Mouse (Mus musculus): ENCODE measurements at regions not wholly inside any gene's neighbourhood (a gene's known extent, or its start where the extent isn't known, plus 50 kb on each side); places are given as distances from the start of the nearest gene placed in this dataset.
A peak's percentile ranks its signal among the peaks of the same experiment; 100 is the strongest.

DNA sequence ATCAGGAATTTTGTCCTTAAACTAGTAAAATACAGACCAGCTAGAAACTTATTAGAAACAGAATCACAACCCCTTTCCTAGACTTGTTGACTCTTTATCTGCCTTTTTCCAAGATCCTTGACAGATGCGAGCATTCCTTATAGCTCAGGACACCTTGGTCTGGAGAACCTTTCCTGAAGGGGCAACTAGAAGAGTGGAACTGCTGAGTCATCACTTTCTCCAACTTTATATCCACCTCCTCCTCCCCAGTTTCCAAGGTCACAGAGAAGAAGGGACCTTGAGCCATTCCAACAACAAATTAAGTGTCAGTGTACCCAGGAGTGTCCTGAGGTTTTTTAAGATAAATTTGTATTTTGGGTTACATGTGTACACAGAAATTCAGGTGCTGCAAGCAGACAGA is 111.5 kb upstream of the Aco1 start:
- Histone ChIP-seq H3K36me3 (no peaks in the 10 kb centered on the region), H3K9ac (replicated peaks) (no peak overlapping the region), H3K27me3 (no peaks in the 10 kb centered on the region), H3K4me3 (no peak overlapping the region), H3K27ac (replicated peaks) (no peak overlapping the region), H3K9me3 (no peaks in the 10 kb centered on the region), H3K4me1 (no peaks in the 10 kb centered on the region), H3K4me2 (replicated peaks) (no peak overlapping the region)
- 95% methylated on average over 1 of the region's 1 CpGs for WGBS
- ATAC-seq (replicated peaks): no peak

DNA sequence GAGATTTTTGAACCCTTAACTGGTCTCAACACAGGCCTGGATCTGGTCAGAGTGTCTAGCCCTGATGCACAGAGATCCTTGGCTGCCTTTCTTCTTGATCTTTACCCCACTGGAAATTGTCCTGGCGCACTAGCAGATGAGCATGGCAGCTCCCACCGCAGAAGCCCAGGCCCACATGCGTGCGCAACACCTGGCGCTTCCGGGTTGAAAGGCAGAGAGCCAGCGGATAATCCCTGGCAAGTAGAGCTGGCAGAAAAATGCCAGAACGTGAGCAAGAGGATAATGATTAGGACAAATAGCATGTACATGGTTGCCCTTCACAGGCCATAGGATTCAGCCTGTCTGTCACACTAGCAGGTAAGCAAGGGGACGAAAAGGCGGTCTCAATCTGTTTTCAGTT is 95.0 kb upstream of the Aco1 start:
- 89% methylated on average over 10 of the region's 10 CpGs for WGBS
- ATAC-seq (replicated peaks): no peak

DNA sequence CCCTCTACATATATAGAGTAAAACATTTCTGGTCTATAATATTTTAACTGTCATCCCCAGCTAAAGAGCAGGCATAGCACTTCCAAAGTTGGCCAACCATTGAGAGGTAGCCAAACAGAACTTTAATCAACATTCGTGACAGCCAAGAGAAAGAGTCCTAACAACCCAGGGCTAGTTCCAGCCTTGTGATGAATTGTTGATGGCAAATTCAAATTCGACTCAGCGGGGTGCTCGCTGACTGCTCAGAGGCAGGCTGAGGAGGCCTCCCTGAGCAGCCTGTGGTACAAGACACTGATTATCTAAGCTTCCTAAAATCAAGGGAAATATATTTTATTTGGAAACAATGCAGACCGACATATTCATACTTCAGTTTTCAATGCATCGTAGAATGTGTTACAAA is 93.8 kb upstream of the Aco1 start:
- Histone ChIP-seq H3K4me3 (no peak overlapping the region), H3K27ac (replicated peaks) (no peak overlapping the region), H3K9ac (replicated peaks) (no peak overlapping the region), H3K27me3 (no peaks in the 10 kb centered on the region), H3K36me3 (no peaks in the 10 kb centered on the region), H3K9me3 (no peaks in the 10 kb centered on the region), H3K4me2 (replicated peaks) (no peak overlapping the region), H3K4me1 (0 out of 2 replicates have a peak, but pooled peaks cover 4% of the 10 kb centered on the region)
- 71% methylated on average over 6 of the region's 6 CpGs for WGBS
- ATAC-seq (replicated peaks): no peak

More for the DNA sequence above, 95.0 kb upstream of the Aco1 start:
- Histone ChIP-seq H3K27me3 (no peaks in the 10 kb centered on the region), H3K9me3 (no peaks in the 10 kb centered on the region), H3K4me3 (no peak overlapping the region), H3K4me1 (0 out of 2 replicates have a peak, but pooled peaks cover 4% of the 10 kb centered on the region), H3K4me2 (replicated peaks) (no peak overlapping the region), H3K36me3 (no peaks in the 10 kb centered on the region), H3K9ac (replicated peaks) (no peak overlapping the region), H3K27ac (replicated peaks) (no peak overlapping the region)

DNA sequence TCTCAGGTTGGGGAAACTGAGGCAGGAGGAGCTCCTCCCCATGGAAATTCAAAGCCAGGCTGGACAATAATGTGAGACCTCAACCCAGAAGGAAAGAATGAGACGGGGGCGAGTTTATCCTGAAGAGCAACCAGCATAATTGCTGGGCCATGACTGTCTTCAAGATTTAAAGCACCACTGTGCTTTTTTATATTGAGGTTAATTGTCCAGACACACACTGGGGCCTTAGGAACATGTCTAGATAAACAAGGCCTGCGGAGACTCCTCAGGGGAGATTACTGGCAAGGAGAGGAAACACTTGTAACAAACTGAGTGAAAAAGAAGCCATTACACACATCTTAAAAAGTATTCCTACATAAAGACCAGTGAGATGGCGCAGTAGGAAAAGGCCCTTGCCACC is 91.0 kb upstream of the Aco1 start:
- H3K4me1 ChIP-seq: 0 out of 2 replicates have a peak, but pooled peaks cover 4% of the 10 kb centered on the region
- no peaks in the 10 kb centered on the region for H3K27me3 ChIP-seq
- H3K9ac ChIP-seq (replicated peaks): no peak overlapping the region
- no peaks in the 10 kb centered on the region for H3K36me3 ChIP-seq
- H3K4me3 ChIP-seq: no peak overlapping the region
- H3K9me3 ChIP-seq: no peaks in the 10 kb centered on the region
- H3K27ac ChIP-seq (replicated peaks): no peak overlapping the region
- no peak overlapping the region for H3K4me2 ChIP-seq (replicated peaks)
- 89% methylated on average over 4 of the region's 4 CpGs for WGBS
- no peak for ATAC-seq (replicated peaks)

DNA sequence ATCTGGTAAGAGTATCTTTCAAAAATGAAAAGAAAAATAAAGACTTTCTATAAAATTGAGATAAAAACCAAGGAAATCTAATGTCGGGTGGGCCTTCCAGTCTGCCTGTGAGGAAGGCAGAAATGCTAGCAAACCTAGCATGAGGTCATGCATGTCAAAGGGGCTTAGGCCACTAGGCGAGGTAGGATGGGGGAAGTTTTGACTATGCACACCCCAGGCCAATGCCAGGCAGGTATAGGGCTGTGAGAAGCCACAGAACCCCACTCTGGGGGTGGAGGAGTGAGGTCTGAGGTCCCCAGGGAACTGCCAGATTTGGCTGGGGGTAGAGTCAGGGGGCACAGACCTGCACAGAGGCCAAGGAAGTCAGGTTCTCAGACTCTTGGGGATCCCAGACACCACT is 89.5 kb upstream of the Aco1 start:
- H3K4me3 ChIP-seq: no peak overlapping the region
- no peak overlapping the region for H3K27ac ChIP-seq (replicated peaks)
- H3K4me1 ChIP-seq: 0 out of 2 replicates have a peak, but pooled peaks cover 4% of the 10 kb centered on the region
- H3K9me3 ChIP-seq: no peaks in the 10 kb centered on the region
- 83% methylated on average over 2 of the region's 2 CpGs for WGBS
- H3K4me2 ChIP-seq (replicated peaks): no peak overlapping the region
- no peaks in the 10 kb centered on the region for H3K36me3 ChIP-seq
- no peak overlapping the region for H3K9ac ChIP-seq (replicated peaks)
- no peaks in the 10 kb centered on the region for H3K27me3 ChIP-seq
- no peak for ATAC-seq (replicated peaks)

DNA sequence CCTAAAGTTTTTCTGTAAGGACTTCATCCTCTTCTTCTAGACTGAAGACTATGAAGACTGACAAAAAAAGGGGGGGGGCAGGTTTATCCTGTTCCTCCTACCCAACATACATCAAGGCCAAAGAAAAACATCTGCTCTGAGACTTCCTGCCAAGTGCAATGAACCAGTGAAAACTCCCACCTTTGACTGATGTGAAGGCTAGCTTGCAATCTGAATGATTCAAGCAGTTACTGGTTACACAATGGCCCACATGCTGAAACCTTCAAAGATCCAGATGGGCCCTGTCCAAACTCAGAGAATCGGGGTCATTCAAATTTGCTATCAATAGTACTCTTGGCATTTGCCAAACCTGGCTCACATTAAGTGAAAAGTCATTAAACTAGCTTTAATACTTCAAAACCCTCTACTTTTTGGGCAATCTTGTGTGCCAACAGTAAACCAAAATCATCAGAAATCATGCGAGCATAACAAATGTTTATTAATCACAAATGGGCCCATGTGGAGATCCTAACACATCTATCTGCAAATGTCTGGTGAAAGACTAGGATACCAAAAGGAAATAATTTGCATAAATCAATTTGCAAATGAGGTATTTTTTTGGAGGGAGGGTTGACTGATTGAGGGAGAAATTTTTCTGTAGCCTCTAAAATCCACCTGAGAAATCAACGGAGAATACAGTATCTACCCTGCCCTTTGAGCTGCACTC is 79.0 kb upstream of the Aco1 start:
- peak; percentile 80 for ATAC-seq (replicated peaks)
- Histone ChIP-seq H3K36me3 (no peaks in the 10 kb centered on the region), H3K9ac (replicated peaks) (no peak overlapping the region), H3K27ac (replicated peaks) (peak overlapping the region; percentile 27), H3K4me1 (0 out of 2 replicates have a peak, but pooled peaks cover 3% of the 10 kb centered on the region), H3K4me3 (no peak overlapping the region), H3K27me3 (no peaks in the 10 kb centered on the region), H3K4me2 (replicated peaks) (no peak overlapping the region), H3K9me3 (no peaks in the 10 kb centered on the region)
- 56% methylated on average over 3 of the region's 3 CpGs for WGBS

DNA sequence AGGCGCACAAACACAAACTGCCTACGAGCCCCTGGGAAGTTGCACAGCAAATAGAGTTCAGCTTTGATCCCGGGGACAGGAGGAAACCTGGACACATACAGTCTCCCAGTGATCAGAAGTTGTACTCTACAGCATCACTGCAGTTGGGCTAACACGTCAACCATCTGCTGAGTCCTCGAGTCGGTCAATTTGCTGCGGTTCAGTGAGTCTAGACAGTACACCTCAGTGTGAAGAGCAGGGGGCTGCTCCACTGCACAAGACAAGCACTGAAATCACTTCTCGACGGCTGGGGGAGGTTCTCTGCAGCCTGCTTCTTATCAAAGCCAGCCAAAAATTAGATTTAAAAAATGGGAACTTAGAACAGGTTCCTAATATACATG is 78.4 kb upstream of the Aco1 start:
- WGBS: 48% methylated on average over 9 of the region's 9 CpGs
- Histone ChIP-seq H3K4me2 (replicated peaks) (no peak overlapping the region), H3K27ac (replicated peaks) (peak overlapping the region; percentile 27), H3K27me3 (no peaks in the 10 kb centered on the region), H3K4me1 (0 out of 2 replicates have a peak, but pooled peaks cover 3% of the 10 kb centered on the region), H3K9ac (replicated peaks) (no peak overlapping the region), H3K9me3 (no peaks in the 10 kb centered on the region), H3K4me3 (no peak overlapping the region), H3K36me3 (no peaks in the 10 kb centered on the region)
- ATAC-seq (replicated peaks): peak; percentile 93

DNA sequence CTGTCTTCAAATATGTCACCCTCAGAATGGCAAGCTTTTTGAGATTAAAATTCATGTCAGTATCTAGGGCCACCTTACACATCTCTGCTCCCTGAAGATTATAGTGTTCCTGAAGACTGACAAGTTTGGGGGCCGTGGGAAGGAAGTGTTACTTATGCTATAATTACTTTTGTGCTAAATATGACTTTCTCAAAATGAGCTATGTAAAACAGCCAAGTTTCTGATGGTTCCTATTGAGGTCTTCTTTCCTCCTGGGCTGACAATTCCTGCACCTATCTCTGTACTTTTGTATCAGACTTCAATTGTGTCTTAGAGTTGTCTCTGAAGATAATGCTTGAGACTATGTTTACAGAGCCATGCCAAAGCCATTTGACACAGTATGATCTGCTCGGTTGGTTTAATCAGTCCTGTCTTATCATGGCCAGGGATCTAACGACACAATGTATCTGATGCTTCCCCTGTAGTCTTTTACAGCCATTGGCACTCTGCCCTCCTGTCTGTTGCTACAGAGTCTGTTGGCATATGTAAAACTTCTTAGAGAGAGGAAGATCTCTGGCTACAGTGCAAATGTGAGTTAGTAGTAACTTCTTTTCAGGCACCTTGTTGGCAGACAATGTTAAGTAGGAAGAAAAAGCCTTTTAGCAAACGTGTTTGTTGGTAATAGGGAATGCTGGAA is 71.8 kb upstream of the Aco1 start:
- Histone ChIP-seq H3K4me3 (no peak overlapping the region), H3K27me3 (no peaks in the 10 kb centered on the region), H3K4me1 (no peaks in the 10 kb centered on the region), H3K4me2 (replicated peaks) (no peak overlapping the region), H3K27ac (replicated peaks) (no peak overlapping the region), H3K9me3 (no peaks in the 10 kb centered on the region), H3K9ac (replicated peaks) (no peak overlapping the region), H3K36me3 (no peaks in the 10 kb centered on the region)
- WGBS: 55% methylated on average over 4 of the region's 4 CpGs
- no peak for ATAC-seq (replicated peaks)

DNA sequence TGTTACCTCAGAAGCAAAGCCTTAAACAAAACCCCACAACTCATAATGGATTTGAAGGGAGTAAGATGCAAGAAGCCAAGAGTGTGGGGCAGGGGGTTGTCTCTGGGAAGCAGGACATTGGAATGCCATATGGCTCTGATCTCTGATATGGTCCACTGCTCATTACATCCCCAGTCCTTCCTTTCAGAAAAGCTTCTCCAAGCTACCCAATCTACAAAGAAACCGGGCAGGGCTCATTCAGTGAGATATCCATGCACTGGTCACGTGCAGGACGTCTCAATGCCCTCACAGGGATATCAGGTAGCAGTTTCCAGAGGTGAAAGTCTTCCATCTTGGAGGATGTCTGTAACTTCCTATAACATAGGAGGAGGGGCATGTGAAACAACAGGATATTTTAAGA is 61.8 kb upstream of the Aco1 start:
- Histone ChIP-seq H3K9me3 (no peaks in the 10 kb centered on the region), H3K27ac (replicated peaks) (no peak overlapping the region), H3K4me3 (no peak overlapping the region), H3K4me2 (replicated peaks) (no peak overlapping the region), H3K27me3 (no peaks in the 10 kb centered on the region), H3K36me3 (no peaks in the 10 kb centered on the region), H3K9ac (replicated peaks) (no peak overlapping the region), H3K4me1 (no peaks in the 10 kb centered on the region)
- 77% methylated on average over 3 of the region's 3 CpGs for WGBS
- ATAC-seq (replicated peaks): no peak

DNA sequence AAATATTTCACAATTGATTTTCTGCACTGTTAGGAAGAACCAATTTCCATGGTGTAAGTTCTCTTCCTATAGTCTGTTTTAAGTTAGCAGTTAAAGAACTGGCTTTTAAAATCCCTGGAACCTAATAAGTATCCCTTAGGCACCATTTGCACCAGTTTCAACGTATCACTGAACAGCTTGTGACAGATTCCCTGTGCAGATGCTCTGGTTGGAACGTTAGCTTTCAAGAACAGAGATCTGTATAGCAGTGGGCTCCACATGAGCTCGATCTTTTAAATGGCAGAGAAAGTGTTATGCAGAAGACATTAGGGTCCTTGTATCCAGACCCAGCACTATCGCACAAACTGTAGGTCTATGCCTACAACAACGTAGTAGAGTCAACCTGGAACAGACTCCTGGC is 52.6 kb upstream of the Aco1 start:
- H3K27ac ChIP-seq (replicated peaks): 0 out of 2 replicates have a peak overlapping the region, but pooled peaks have one; percentile 21
- WGBS: 67% methylated on average over 5 of the region's 5 CpGs
- no peaks in the 10 kb centered on the region for H3K9me3 ChIP-seq
- no peak overlapping the region for H3K4me2 ChIP-seq (replicated peaks)
- peak; percentile 60; the same call in 1 of the 2 replicates for ATAC-seq (replicated peaks)
- H3K4me1 ChIP-seq: no peaks in the 10 kb centered on the region
- H3K27me3 ChIP-seq: no peaks in the 10 kb centered on the region
- no peak overlapping the region for H3K4me3 ChIP-seq
- no peaks in the 10 kb centered on the region for H3K36me3 ChIP-seq
- no peak overlapping the region for H3K9ac ChIP-seq (replicated peaks)

Data from forebrain, embryonic 15.5 days (tissue).